Mouse (Mus musculus) testis, adult 2 months (tissue): ENCODE measurements at regions not wholly inside any gene's neighbourhood (a gene's known extent, or its start where the extent isn't known, plus 50 kb on each side); places are given as distances from the start of the nearest gene placed in this dataset.

Source experiments
- CTCF ChIP-seq: fragments of 200-500 bp; IDR thresholded peaks from 2 replicates; pipeline ENCODE4 v1.5.1; 2012; ENCODE audit warnings: low read depth, mild to moderate bottlenecking, inconsistent platforms, low read length, moderate library complexity; ENCODE audit not compliant: control insufficient read depth, insufficient read depth, insufficient replicate concordance
- POLR2A ChIP-seq: fragments of 200-500 bp; IDR thresholded peaks from 2 replicates; pipeline ENCODE4 v1.6.1; 2012; ENCODE audit warnings: low read depth, mild to moderate bottlenecking, inconsistent platforms, low read length, moderate library complexity; ENCODE audit not compliant: control insufficient read depth

GRCm38 (mm10) chr3:6858982-6859865 lies 239.0 kb upstream of the 1700008P02Rik start:
- no peak for TF ChIP-seq POLR2A
- TF ChIP-seq CTCF: no peak
